Mouse (Mus musculus) mouse embryonic stem cell (cell line): Measurements from ENCODE around the gene Notch3.
"Not testable (repeated sequence)": the region's sequence is repeated elsewhere in the genome, so short reads cannot be mapped to it uniquely, and the experiment has no call there.

Source experiments
- in situ Hi-C, 2 experiments: fragments of 300-500 bp; cut with MboI; formaldehyde crosslinking; loops; 1 replicate in 1 of 2; 3 replicates in 1 of 2; pipeline ENCODE4 v1.14.3; 2019 to 2020; ENCODE audit warnings: low sequenced_read_pairs in 2 of 2, low pct_unique_long_range_greater_than_20kb in 1 of 2, mixed read lengths in 1 of 2; ENCODE audit not compliant: unreplicated experiment in 1 of 2

Gene Notch3

GRCm38 (mm10) chr17:32123545-32123944 lies 43.1 kb downstream of the Notch3 start:
- in situ Hi-C loops, result no loop called here

GRCm38 (mm10) chr17:32122587-32122970 lies 44.1 kb downstream of the Notch3 start:
- in situ Hi-C loops, result no loop called here

- in situ Hi-C loops, result no loop called here
These were observed 44.6 kb downstream of the Notch3 start for GRCm38 (mm10) chr17:32121833-32122586.

GRCm38 (mm10) chr17:32120771-32121532 lies 45.7 kb downstream of the Notch3 start:
- in situ Hi-C loops, result no loop called here

GRCm38 (mm10) chr17:32119196-32119595 lies 47.5 kb downstream of the Notch3 start:
- in situ Hi-C loops, result no loop called here

- in situ Hi-C loops, result no loop called here
These were observed 48.2 kb downstream of the Notch3 start for GRCm38 (mm10) chr17:32118484-32118883.

GRCm38 (mm10) chr17:32117872-32118421 lies 48.7 kb downstream of the Notch3 start:
- in situ Hi-C loops, result not testable (repeated sequence)

GRCm38 (mm10) chr17:32117287-32117871 lies 49.3 kb downstream of the Notch3 start:
- in situ Hi-C loops, result no loop called here

GRCm38 (mm10) chr17:32116586-32117286 lies 49.9 kb downstream of the Notch3 start:
- in situ Hi-C loops, result no loop called here

GRCm38 (mm10) chr17:32114486-32114885 lies 52.2 kb downstream of the Notch3 start:
- in situ Hi-C loops, result not testable (repeated sequence)

GRCm38 (mm10) chr17:32113523-32114421 lies 52.9 kb downstream of the Notch3 start:
- in situ Hi-C loops, result no loop called here

GRCm38 (mm10) chr17:32113255-32113522 lies 53.5 kb downstream of the Notch3 start:
- in situ Hi-C loops, result no loop called here

GRCm38 (mm10) chr17:32112434-32113254 lies 54.0 kb downstream of the Notch3 start:
- in situ Hi-C loops, result no loop called here

- in situ Hi-C loops, result no loop called here
These were observed 55.5 kb downstream of the Notch3 start for GRCm38 (mm10) chr17:32110980-32111780.

GRCm38 (mm10) chr17:32110424-32110823 lies 56.2 kb downstream of the Notch3 start:
- in situ Hi-C loops, result no loop called here

- in situ Hi-C loops, result no loop called here
These were observed 57.3 kb downstream of the Notch3 start for GRCm38 (mm10) chr17:32109201-32109940.
